Mouse (Mus musculus) fat pad, adult 2 months (tissue): ENCODE results near the gene Ggt6.
"Not testable (repeated sequence)": the region's sequence is repeated elsewhere in the genome, so short reads cannot be mapped to it uniquely, and the experiment has no call there.

ENCODE experiments used
- DNase-seq: peaks from one replicate; pipeline ENCODE4 v3.0.0-alpha.2; 2011; ENCODE audit warnings: low read depth, low spot score; ENCODE audit errors: extremely low read depth

The Ggt6 gene

GRCm38 (mm10) chr11:72436756-72437650 is 1.7 kb downstream of the Ggt6 start:
- DNase-seq: no peak

GRCm38 (mm10) chr11:72438411-72438810 is 3.1 kb downstream of the Ggt6 start:
- DNase-seq: no peak

- not testable (repeated sequence) for DNase-seq
These were observed 5.3 kb downstream of the Ggt6 start for GRCm38 (mm10) chr11:72440597-72440964.

- no peak for DNase-seq
These were observed 5.8 kb downstream of the Ggt6 start, which contains the start of gene Mybbp1a for GRCm38 (mm10) chr11:72440965-72441664. Gene Mybbp1a, plus strand, starts transcription at chr11:72441355.

- DNase-seq: no peak
These were observed 11.2 kb downstream of the Ggt6 start for GRCm38 (mm10) chr11:72446311-72447105.

GRCm38 (mm10) chr11:72447475-72447874 is 12.1 kb downstream of the Ggt6 start:
- DNase-seq: no peak

GRCm38 (mm10) chr11:72452140-72452665 is 16.9 kb downstream of the Ggt6 start:
- DNase-seq: no peak

- DNase-seq: no peak
These were observed 18.0 kb downstream of the Ggt6 start for GRCm38 (mm10) chr11:72453105-72453953.

GRCm38 (mm10) chr11:72455694-72456093 is 20.4 kb downstream of the Ggt6 start:
- DNase-seq: no peak

- no peak for DNase-seq
These were observed 22.7 kb downstream of the Ggt6 start for GRCm38 (mm10) chr11:72457995-72458496.

- no peak for DNase-seq
These were observed 23.2 kb downstream of the Ggt6 start for GRCm38 (mm10) chr11:72458502-72458901.

GRCm38 (mm10) chr11:72461500-72461981 is 26.2 kb downstream of the Ggt6 start:
- no peak for DNase-seq

GRCm38 (mm10) chr11:72464821-72465220 is 29.5 kb downstream of the Ggt6 start:
- no peak for DNase-seq

- DNase-seq: no peak
These were observed 30.8 kb downstream of the Ggt6 start for GRCm38 (mm10) chr11:72465978-72466693.

GRCm38 (mm10) chr11:72466694-72467507 is 31.6 kb downstream of the Ggt6 start:
- DNase-seq: no peak

GRCm38 (mm10) chr11:72468525-72468924 is 33.2 kb downstream of the Ggt6 start:
- no peak for DNase-seq

GRCm38 (mm10) chr11:72469217-72469616 is 33.9 kb downstream of the Ggt6 start:
- no peak for DNase-seq

GRCm38 (mm10) chr11:72470004-72470403 is 34.7 kb downstream of the Ggt6 start:
- DNase-seq: no peak
